Mouse (Mus musculus): ENCODE data around the gene Tns2. TPM values are rescaled to one million over a fixed set of nuclear protein-coding genes. Genes with fewer than 3 reads are reported as not detected.
A peak's percentile ranks its signal among the peaks of the same experiment; 100 is the strongest.

The Tns2 gene
- polyA plus RNA-seq, 1 experiment from 2014 or later = 13.0 TPM

DNA sequence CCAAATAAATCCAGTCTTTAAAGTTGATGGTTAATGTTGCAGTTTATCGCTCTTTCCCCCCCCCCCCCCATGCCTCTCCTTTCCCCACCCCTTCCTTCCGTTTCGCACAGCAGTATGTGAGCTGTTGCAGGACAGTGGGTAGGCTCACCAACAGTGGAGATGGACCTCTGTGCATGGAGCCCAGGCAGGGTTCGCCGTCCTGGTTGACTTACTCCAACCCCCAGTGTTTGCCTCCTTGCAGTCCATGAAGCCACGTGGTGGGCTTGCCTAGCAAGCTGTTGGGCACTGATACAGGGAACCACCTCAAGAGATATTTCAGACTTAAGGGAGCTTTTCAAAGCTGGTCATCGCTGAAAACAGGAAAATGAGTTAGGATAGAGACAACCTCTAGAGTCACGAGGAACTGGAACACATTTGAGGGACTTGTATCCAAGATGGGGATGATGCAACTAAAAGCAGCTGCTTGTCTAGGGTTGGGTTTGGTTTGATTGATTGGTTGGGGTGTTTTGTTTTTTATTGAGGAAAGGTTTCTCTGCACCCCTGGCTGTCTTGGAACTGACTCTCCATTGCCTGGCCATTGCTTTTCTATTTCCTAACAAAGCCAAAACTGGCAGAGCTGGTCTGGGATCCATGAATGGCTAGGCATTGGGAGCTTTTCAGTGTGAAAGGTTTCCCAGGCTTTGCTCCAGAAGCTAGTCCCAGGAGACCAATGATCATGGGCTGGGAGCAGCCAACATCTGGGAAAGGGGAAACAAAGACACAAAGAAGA lies 2.9 kb upstream of the Tns2 start:
- H3K9me3 ChIP-seq = no peaks in the 10 kb centered on the region
- no peak overlapping the region for H3K9ac ChIP-seq
- no peak overlapping the region for H3K4me2 ChIP-seq (replicated peaks)
- WGBS = 78% methylated on average over 8 of the region's 8 CpGs
- ATAC-seq (ENCODE audit: low FRiP score, low read depth) = no peak
- H3K4me3 ChIP-seq = no peak overlapping the region
- peaks cover 58% of the 10 kb centered on the region for H3K36me3 ChIP-seq
- peaks cover 9% of the 10 kb centered on the region for H3K27me3 ChIP-seq (replicated peaks)
- H3K27ac ChIP-seq = no peak overlapping the region
- peaks cover 31% of the 10 kb centered on the region for H3K4me1 ChIP-seq

DNA sequence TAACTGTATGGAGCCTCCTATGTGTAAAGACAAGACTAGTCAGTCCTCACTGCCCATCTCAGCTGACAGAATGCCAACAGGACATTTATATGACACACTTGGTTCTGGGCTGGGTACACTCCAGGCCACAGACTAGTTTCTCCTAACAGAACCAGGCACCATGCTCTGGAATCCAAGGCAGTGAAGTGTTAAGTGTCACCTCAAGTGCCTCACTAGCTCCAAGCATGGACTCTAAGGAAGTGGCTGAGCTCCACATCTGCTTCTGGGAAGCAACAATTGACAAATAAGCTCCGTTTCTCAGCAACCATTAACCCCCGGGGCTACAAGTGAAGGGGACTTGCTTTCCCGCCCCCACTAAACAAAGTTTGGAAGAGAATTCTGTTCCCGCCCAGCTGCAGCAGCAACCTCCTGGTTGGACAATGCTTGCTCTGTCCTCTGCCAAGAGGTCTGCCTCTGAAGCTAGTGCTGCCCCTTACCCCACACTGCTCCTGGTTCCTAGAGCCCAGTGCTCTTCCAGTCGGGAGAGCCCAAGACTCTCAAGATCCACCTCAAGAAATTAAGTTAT lies 2.1 kb upstream of the Tns2 start:
- H3K27me3 ChIP-seq (replicated peaks) = peaks cover 16% of the 10 kb centered on the region
- no peak overlapping the region for H3K4me2 ChIP-seq (replicated peaks)
- no peak for ATAC-seq (ENCODE audit: low FRiP score, low read depth)
- peaks cover 38% of the 10 kb centered on the region for H3K4me1 ChIP-seq
- H3K36me3 ChIP-seq = peaks cover 50% of the 10 kb centered on the region
- no peak overlapping the region for H3K4me3 ChIP-seq
- 30% methylated on average over 5 of the region's 5 CpGs for WGBS
- H3K9ac ChIP-seq = no peak overlapping the region
- no peaks in the 10 kb centered on the region for H3K9me3 ChIP-seq
- no peak overlapping the region for H3K27ac ChIP-seq

DNA sequence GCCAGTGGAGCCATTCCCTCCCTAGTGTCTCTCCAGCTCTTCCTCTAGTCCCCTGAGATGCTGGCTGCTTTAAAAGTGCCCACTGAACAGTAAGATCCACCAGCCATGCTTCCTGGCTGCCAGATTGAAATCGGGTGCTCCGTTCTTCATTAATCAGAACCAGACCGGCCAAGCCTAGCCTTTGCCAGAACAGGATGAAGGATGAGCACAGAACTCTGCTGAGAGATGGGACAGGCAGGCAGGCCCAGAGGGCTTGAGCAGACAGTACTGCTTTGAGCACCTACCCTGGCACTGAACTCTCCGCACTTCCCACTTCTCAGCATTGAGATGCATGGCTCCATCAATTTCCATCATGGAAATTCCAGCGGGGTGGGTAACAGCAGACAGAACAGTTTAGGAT lies 953 bp upstream of the Tns2 start:
- Histone ChIP-seq H3K4me2 (replicated peaks) (peak overlapping the region; percentile 91), H3K27ac (no peak overlapping the region), H3K27me3 (replicated peaks) (peaks cover 17% of the 10 kb centered on the region), H3K4me3 (no peak overlapping the region), H3K36me3 (peaks cover 38% of the 10 kb centered on the region), H3K9me3 (no peaks in the 10 kb centered on the region), H3K9ac (no peak overlapping the region), H3K4me1 (peaks cover 50% of the 10 kb centered on the region)
- 55% methylated on average over 5 of the region's 5 CpGs for WGBS
- ATAC-seq (ENCODE audit: low FRiP score, low read depth) = no peak

DNA sequence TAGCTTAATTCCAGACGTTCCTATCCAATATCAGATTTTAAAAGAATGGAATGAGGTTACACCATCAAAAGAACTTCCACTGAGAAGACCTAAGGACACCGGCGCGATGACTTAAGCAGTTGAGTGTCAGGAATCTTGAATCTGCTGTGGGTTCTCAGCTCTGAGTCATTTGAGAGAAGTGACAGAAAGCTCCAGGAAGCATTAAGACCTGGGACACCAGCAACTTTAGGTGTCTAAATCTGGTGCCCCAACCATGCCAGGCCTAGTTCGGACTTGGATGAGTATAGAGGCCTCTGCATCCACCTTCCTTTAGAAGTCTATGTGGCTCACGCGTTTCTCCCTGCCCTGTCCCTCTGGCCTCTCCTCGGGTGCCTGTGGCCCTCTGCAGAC lies 447 bp upstream of the Tns2 start:
- Histone ChIP-seq H3K4me3 (peak overlapping the region; percentile 53), H3K9ac (peak overlapping the region; percentile 61), H3K4me1 (peaks cover 52% of the 10 kb centered on the region), H3K27ac (0 out of 2 replicates have a peak overlapping the region, but pooled peaks have one; percentile 32), H3K36me3 (peaks cover 33% of the 10 kb centered on the region), H3K9me3 (no peaks in the 10 kb centered on the region), H3K27me3 (replicated peaks) (peaks cover 17% of the 10 kb centered on the region), H3K4me2 (replicated peaks) (peak overlapping the region; percentile 91)
- ATAC-seq (ENCODE audit: low FRiP score, low read depth) = no peak; the same call in 1 of the 2 replicates
- WGBS = 28% methylated on average over 8 of the region's 8 CpGs

DNA sequence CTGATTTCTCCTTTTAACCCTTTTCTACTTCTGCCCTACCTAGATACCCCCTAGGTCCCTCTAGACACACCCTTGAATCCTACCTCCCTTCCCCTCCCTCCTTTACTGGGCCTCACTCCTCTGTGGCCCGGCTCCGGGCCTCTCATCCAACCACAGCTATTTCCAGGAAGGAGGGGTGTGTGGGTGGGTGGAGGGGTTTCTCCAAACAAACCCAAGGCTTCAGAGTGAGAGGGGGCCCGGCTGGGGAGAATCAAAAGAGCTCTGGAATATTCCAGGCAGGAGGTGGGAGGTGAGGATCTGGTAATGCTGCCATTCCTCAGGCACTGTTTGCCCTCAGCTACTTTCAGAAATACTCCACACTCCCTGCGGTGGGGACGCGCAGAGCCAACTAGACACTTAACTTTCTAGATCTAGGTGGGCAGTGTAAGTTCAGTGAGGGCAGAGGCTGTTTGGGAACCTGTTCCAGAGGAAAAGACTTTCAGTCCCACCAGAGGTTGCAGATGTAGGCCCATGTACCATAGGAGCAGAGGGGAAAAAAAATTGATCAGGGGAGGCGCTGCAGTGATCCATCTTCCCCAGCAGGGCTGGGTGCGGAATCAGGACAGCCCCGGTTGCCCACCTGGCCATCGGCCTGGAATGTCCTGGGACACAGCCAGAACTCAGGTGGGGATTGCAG lies 921 bp downstream of the Tns2 start:
- peaks cover 20% of the 10 kb centered on the region for H3K36me3 ChIP-seq
- 25% methylated on average over 10 of the region's 10 CpGs for WGBS
- peak overlapping the region; percentile 91 for H3K4me2 ChIP-seq (replicated peaks)
- no peak overlapping the region for H3K27ac ChIP-seq
- no peak overlapping the region for H3K9ac ChIP-seq
- H3K9me3 ChIP-seq = no peaks in the 10 kb centered on the region
- peaks cover 31% of the 10 kb centered on the region for H3K27me3 ChIP-seq (replicated peaks)
- H3K4me1 ChIP-seq = peaks cover 52% of the 10 kb centered on the region
- no peak for ATAC-seq (ENCODE audit: low FRiP score, low read depth)
- H3K4me3 ChIP-seq = peak overlapping the region; percentile 53; the same call in 1 of the 2 replicates

DNA sequence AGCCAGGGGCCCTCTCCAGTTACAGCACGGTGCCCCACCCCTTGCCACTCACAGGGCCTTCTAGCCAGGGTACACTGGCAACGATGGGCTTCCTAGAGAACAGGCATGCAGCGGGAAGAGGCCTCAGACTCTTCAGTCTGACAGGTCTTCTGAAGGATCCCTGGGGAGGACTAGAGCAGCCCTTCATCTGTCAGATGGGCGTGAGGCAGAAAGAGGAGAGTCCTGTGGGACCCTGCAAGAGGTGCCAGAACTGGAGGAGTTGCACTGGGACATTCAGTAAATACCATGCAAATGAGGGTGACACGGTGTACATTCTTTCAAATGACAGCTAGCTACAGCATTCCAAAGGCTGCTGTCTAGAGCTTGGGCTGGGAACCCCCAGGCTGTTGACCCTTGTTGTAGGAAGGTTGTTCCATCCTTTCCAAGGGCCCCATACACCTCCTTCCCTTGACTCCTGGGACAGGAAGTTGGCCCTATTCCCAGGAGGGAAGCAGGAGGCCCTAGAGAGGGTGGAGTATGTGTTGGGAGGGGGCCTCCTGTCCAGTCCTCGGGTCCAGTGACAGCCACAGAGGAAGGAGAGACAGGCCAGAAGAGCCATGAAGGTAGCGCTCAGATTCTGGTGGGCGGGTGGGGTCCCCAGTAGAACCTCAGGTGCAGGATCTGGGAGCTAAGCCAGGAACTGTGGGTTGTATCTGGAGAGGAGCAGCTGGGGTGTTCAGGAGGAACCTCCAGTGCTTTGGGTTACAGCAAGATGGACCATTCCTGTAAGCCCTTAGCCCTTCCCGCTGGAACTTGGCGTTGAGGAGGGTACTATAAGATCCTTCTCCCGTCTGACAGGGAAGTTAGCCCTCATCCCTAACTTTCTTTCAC lies 1.7 kb downstream of the Tns2 start:
- Histone ChIP-seq H3K4me3 (no peak overlapping the region), H3K4me2 (replicated peaks) (peak overlapping the region; percentile 48), H3K4me1 (peaks cover 55% of the 10 kb centered on the region), H3K9ac (no peak overlapping the region), H3K27me3 (replicated peaks) (peaks cover 38% of the 10 kb centered on the region), H3K36me3 (peaks cover 14% of the 10 kb centered on the region), H3K9me3 (no peaks in the 10 kb centered on the region), H3K27ac (no peak overlapping the region)
- ATAC-seq (ENCODE audit: low FRiP score, low read depth) = no peak
- WGBS = 38% methylated on average over 11 of the region's 11 CpGs

DNA sequence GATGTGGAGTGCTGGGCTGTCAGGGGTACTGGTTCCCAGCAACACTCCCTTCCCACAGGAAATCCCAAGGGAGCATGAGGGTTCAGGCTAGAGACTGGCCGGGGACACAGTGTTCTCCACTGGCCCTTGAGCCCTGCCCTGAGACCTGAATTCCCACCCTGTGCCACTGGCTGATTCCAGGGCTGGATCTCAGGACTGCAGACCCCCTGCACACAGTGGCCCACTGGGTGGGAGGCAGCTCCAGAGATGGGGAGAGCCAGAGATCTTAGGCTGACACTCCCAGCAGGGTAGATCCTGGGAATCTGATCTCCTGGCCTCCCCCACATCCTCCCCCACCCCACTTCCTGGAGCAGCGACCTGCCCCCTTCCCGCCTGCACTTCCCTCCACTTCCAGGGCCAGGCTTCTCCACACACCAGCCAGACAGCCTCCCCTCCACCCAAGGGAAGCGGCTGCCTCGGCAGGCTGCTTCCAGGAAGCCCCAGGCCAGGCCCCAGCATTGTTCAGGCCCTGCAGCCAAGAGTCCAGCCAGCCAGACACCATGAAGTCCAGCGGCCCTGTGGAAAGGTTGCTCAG lies 2.4 kb downstream of the Tns2 start:
- no peak for ATAC-seq (ENCODE audit: low FRiP score, low read depth)
- peak overlapping the region; percentile 12 for H3K4me3 ChIP-seq
- H3K27me3 ChIP-seq (replicated peaks) = peaks cover 46% of the 10 kb centered on the region
- peaks cover 7% of the 10 kb centered on the region; the same call in 1 of the 2 replicates for H3K36me3 ChIP-seq
- peak overlapping the region; percentile 26; the same call in 1 of the 2 replicates for H3K9ac ChIP-seq
- WGBS = 28% methylated on average over 6 of the region's 6 CpGs
- H3K4me1 ChIP-seq = peaks cover 62% of the 10 kb centered on the region
- no peaks in the 10 kb centered on the region for H3K9me3 ChIP-seq
- peak overlapping the region; percentile 48 for H3K4me2 ChIP-seq (replicated peaks)
- peak overlapping the region; percentile 53; the same call in 1 of the 2 replicates for H3K27ac ChIP-seq

DNA sequence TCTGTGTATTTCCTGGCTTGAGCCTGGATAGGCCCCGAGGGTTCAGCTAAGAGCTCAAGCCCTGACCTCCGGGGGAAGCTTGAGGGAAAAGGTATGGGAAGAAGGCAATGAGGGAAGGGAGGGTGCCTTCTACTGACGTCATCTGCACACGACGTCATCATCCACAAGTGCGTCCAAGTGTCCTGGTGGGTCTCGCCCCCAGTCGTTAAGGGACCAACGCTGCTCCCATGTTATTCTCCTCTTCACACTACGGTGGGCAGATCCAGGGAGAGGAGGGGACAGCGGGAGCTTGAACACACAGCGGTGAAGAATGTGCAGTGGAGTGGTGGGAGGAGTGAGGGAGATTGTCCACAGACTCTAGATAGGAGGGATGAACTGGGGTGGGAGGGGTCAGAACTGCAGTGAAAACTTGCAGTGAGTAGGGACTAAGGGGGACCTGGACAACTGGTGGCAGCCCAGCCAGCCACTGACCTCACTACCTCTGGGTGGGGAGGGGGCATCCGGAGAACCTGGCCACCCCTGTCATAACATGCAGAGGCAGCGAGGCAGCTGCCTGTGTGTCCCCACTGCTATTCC lies 3.2 kb downstream of the Tns2 start:
- H3K9ac ChIP-seq = peak overlapping the region; percentile 26; the same call in 1 of the 2 replicates
- H3K4me1 ChIP-seq = peaks cover 64% of the 10 kb centered on the region
- H3K27me3 ChIP-seq (replicated peaks) = peaks cover 49% of the 10 kb centered on the region
- H3K9me3 ChIP-seq = no peaks in the 10 kb centered on the region
- H3K36me3 ChIP-seq = no peaks in the 10 kb centered on the region
- whole genome bisulfite sequencing = 9% methylated on average over 14 of the region's 14 CpGs
- peak overlapping the region; percentile 53; the same call in 1 of the 2 replicates for H3K27ac ChIP-seq
- no peak for ATAC-seq (ENCODE audit: low FRiP score, low read depth)
- H3K4me2 ChIP-seq (replicated peaks) = peak overlapping the region; percentile 48
- peak overlapping the region; percentile 12 for H3K4me3 ChIP-seq

DNA sequence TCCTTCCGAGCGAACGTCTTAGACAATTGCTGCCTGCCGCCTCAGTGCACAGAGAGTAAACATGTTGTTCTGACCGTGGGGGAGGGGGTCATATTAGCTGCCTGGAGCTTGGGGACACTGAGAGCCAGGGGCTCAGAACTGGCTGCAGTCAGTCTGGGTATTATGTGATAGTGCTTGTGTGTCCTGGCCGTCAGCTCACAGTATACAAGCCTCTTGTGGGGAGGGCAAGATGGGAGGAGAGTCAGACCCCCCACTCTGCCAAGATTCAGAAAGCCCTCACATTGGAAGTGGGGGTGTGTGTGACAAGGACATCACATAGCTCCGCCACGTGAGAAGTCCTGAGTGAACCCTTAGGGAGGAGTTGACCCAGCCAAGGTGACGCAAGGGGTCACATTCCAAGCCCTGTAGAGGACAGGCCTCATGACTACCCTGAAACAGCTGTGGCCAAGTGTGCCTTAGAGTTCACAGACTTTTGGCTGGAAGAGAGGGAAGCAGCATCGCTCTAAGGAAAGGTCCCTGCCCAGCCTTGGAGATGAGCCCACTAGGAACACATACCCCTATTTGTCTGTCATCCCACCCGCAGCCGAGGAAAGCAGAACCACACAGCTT lies 3.8 kb downstream of the Tns2 start:
- peaks cover 62% of the 10 kb centered on the region for H3K4me1 ChIP-seq
- H3K27me3 ChIP-seq (replicated peaks) = peaks cover 49% of the 10 kb centered on the region
- H3K36me3 ChIP-seq = no peaks in the 10 kb centered on the region
- WGBS = 26% methylated on average over 12 of the region's 12 CpGs
- no peak for ATAC-seq (ENCODE audit: low FRiP score, low read depth)
- H3K4me3 ChIP-seq = peak overlapping the region; percentile 12; the same call in 1 of the 2 replicates
- no peak overlapping the region for H3K27ac ChIP-seq
- peak overlapping the region; percentile 26; the same call in 1 of the 2 replicates for H3K9ac ChIP-seq
- no peaks in the 10 kb centered on the region for H3K9me3 ChIP-seq
- H3K4me2 ChIP-seq (replicated peaks) = peak overlapping the region; percentile 48

DNA sequence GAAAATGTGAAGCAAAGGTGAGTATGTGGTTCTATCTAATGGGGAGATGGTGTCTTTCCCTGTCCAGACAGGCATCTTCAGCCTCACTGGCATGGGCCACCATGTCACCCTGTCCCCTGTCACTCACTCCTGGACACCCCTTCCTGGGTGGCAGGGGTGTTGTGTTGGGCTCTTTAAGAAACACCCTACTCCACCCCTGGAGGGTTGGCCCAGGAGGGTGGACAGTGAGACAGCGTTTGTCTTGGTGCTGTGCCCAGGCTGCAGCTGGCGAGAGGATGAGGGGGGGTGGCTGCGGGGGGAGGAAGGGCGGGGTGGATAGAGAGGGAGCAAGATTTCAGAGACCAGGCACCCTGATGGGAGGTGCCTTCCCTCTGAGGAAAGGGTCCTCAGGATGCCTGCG lies 5.1 kb downstream of the Tns2 start:
- ATAC-seq (ENCODE audit: low FRiP score, low read depth) = no peak
- Histone ChIP-seq H3K36me3 (no peaks in the 10 kb centered on the region), H3K4me2 (replicated peaks) (peak overlapping the region; percentile 18), H3K4me3 (no peak overlapping the region), H3K4me1 (peaks cover 51% of the 10 kb centered on the region), H3K9me3 (no peaks in the 10 kb centered on the region), H3K27ac (no peak overlapping the region), H3K27me3 (replicated peaks) (peaks cover 49% of the 10 kb centered on the region), H3K9ac (no peak overlapping the region)
- 60% methylated on average over 5 of the region's 5 CpGs for WGBS

Data from neural tube, embryonic 12.5 days (tissue).